Mouse (Mus musculus) stomach, postnatal 0 days (tissue): ENCODE measurements around the gene Cers5.

Experiments used
- CTCF ChIP-seq: IDR thresholded peaks from 2 replicates; pipeline ENCODE4 v1.5.1; 2016; ENCODE audit warnings: antibody characterized with exemption, low read depth, mild to moderate bottlenecking, moderate library complexity
- EP300 ChIP-seq: optimal IDR thresholded peaks from 2 replicates; pipeline ENCODE3; 2016; ENCODE audit warnings: antibody characterized with exemption

- TF ChIP-seq EP300 (no peak), CTCF (no peak)
Measured at GRCm38 (mm10) chr15:99716814-99717213, 55.9 kb downstream of the Cers5 start.
